Mouse (Mus musculus): ENCODE measurements around the gene Zdhhc24.

GRCm38 (mm10) chr19:4896780-4897520, 18.5 kb downstream of the Zdhhc24 start:
- TF ChIP-seq POLR2A (IDR thresholded peaks at IDR 0.05; ENCODE audit: low read depth, low read length) (no peak), CTCF (conservative IDR thresholded peaks at IDR 0.05; ENCODE audit: insufficient read depth, insufficient read length, low read depth, low read length) (no peak)

Data from kidney, adult 2 months (tissue).